Mouse (Mus musculus) heart, postnatal 10 days (tissue): ENCODE results near the gene Cxadr. TPM values are rescaled to one million over a fixed set of nuclear protein-coding genes. Genes with fewer than 3 reads are reported as not detected.

Source experiments
- DNase-seq, 2 experiments: peaks; one replicate each; pipeline ENCODE4 v3.0.0; 2021
- intact Hi-C: fragments of 180-260 bp; cut with DNase I; formaldehyde crosslinking; loops from one replicate; pipeline ENCODE4 v1.15.1; 2025
- total RNA-seq, 2 experiments: library from RNA; stranded (reverse); gene quantifications; 2 replicates each; pipeline ENCODE4 v1.2.3; 2021

Cxadr gene
- total RNA-seq, 2 experiments from 2014 or later = 41.4 to 48.1 TPM

DNA sequence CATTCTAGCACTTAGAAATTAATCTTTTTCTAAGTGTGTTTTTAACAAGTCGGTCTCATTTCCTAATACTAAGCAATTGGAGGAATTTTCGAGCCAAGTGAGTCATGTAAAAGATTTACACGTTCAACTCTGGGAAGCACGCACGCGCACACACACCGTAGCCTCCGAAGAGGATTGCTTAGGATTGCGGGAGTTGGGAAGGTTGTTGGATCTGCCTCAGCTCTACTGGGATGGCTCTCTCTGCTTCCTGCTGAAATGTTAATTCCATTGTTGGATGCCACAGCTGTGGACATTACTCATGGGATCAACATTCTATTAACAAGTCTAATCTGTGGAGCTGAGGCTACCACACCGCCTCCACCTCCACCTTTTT lies 1.4 kb downstream of the Cxadr start:
- peak; percentile 36 to 49 for DNase-seq
- intact Hi-C loops = loop anchor here (5.0 kb wide), 1 partner anchor 35 kb away; no protein-coding TSS in a partner anchor

DNA sequence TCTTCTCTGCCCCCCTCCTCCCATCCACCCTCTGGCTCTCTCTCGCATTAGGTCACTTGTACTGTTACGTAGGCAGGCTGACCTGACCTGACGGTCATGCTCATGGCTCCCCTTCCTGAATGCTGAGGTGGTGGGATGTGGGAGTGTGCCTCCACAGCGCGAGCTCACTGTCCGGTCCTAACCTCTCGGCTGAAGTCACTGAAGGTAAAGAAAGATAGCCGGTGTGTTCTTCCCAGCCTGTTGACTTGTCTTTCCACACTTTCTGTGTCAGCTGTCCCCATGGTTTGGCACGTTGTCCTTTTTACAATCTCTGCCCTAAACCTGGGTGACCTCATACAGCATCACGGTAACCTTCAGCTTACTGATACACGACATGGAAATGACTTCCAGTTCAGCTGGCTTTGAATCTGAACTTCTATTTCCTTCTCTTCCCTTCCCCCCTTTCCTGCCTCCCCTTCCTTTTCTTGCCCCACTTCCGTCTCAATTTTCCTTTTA lies 4.4 kb downstream of the Cxadr start:
- peak; percentile 30 for DNase-seq

DNA sequence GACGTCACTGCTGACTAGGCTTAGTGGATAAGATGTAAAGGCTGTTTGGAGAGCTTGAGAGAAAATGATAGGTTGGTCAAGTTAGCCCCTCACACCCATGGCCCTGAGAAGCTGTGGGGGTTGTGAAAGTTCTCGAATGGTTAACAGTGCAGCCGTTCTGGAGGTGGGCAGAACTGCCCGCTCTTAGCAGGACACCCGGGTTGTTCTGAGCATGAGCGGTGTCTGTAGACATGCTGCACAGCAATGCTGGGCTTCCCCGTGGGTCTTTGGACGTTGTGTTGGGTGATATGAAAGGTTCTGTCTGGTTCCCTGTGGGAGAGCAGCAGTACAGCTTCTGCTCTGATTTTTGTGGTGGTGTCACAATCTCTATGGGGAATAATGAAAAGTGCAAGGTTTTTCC lies 5.3 kb downstream of the Cxadr start:
- DNase-seq = no peak
- intact Hi-C loops = no loop called here

More for the DNA sequence above, 4.4 kb downstream of the Cxadr start:
- intact Hi-C loops = no loop called here

- intact Hi-C loops = no loop called here
- DNase-seq = no peak
Measured at GRCm38 (mm10) chr16:78307476-78308192, 6.3 kb downstream of the Cxadr start.

DNA sequence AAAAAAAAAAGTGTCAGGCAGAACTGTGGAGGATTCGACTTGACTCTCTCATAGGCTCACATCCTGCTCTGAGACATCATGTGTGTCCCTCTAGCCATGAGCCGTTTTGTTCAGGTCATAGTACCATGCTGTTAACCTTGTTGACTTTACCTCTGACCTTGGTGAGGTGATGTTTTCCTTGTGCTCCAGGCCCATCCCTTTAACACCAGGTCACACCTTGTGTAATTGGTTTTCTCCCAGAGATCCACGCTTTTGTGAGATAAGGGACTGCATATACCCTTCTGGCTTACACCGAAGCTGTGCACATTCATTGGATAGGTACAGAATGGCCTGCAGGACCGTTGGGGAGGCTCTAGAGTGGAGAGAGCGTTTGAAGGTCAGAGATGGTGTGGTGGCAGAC lies 8.0 kb downstream of the Cxadr start:
- intact Hi-C loops = no loop called here
- no peak for DNase-seq

GRCm38 (mm10) chr16:78313135-78313887 lies 12.0 kb downstream of the Cxadr start:
- DNase-seq = peak in 1 of 2 experiments; percentile 26
- intact Hi-C loops = no loop called here

DNA sequence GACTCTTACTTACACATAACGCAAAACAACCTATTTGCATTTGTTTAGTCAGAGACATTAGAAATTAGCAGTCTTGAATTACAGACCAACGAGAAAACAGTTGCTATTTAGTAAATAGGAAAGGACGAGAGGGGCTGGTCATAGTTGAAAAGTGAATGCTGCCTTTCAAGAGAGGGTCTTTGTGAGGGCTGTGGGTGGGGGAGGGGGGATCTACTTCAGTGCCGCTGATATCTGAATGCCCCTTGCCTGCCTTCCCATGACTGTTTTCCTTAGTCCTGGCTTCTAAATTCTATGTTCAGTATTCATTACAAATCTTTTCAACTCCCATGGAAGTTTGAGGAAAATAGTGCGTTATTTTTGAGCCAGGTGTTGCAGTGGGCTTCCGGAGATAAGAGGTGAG lies 12.7 kb downstream of the Cxadr start:
- no peak for DNase-seq
- intact Hi-C loops = no loop called here

- intact Hi-C loops = loop anchor here (1.0 kb wide), 1 partner anchor 120 kb away; no protein-coding TSS in a partner anchor
Measured at GRCm38 (mm10) chr16:78316849-78317248, 15.6 kb downstream of the Cxadr start.

GRCm38 (mm10) chr16:78317960-78318359 lies 16.7 kb downstream of the Cxadr start:
- intact Hi-C loops = loop anchor here (1.0 kb wide), 1 partner anchor 121 kb away; no protein-coding TSS in a partner anchor
- DNase-seq = peak; percentile 53 to 57

More at GRCm38 (mm10) chr16:78316849-78317248, 15.6 kb downstream of the Cxadr start:
- peak; percentile 77 to 80 for DNase-seq

- DNase-seq = no peak
- intact Hi-C loops = no loop called here
Measured at GRCm38 (mm10) chr16:78319711-78320110, 18.4 kb downstream of the Cxadr start.

GRCm38 (mm10) chr16:78321559-78321958 lies 20.3 kb downstream of the Cxadr start:
- intact Hi-C loops = no loop called here

DNA sequence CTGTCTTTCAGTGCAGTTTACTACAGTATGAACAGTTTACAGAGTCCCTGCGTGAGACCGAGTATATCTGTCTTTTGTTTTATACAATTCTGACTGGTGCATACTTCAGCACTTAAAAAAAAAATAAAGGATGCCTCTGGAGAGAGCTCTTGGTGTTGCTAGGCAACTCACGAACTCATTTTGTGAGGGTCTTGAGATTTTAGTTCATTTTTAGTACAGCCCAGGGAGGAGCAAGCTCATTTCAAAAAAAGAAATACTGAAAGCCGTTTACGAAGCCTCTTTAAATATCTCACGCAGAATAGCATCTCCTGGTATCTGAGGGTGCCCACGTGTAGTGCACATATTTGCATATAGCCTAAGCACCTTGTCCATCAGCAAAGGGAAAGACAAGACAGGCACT lies 20.9 kb downstream of the Cxadr start:
- no peak for DNase-seq
- intact Hi-C loops = no loop called here

More at GRCm38 (mm10) chr16:78321559-78321958, 20.3 kb downstream of the Cxadr start:
- no peak for DNase-seq

DNA sequence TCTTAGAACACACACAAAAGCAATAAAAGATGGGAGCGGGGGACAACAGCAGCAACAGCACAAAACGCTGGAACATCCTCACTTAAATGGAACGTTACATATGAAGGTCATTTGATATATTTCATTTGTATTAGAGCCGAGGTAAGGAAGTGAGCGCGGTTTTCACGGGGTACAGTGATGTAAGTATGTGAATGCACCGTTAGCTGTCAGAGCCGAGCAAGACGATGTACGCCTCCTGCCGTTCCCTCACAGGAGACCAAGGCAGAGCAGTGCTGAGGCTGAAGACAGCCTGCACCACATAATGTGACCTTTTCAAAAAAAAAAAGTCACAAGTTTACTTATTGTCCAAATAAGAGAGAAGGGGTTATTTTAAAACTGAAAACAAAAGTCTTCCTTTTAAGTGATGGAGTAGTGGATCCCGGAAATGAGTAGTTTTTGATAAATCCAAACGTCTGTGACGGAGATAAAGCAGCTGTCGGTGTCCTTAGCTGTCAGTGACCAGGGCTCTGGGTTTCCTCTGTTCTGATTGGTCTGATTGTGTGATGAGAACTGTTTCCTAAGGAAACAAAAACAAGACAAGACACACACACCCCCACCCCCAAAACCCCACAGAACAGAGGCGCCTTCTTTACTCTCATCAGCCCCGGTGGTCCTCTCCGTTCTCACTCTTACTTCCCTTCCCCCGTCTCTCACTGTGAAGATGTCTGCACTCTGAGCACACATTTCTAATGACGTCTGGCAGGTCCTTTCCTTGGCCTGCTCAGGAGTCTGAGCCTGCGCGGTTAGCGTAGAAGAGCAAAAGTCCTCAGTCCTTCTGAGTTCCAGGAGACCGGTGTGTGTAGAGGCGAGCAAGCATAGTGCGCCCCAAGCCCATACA lies 24.9 kb downstream of the Cxadr start:
- no peak for DNase-seq
- intact Hi-C loops = no loop called here

- intact Hi-C loops = no loop called here
- DNase-seq = no peak
Measured at GRCm38 (mm10) chr16:78327562-78327961, 26.3 kb downstream of the Cxadr start.

GRCm38 (mm10) chr16:78327999-78328398 lies 26.7 kb downstream of the Cxadr start:
- DNase-seq = no peak
- intact Hi-C loops = no loop called here

GRCm38 (mm10) chr16:78337226-78337625 lies 35.9 kb downstream of the Cxadr start:
- DNase-seq = no peak
- intact Hi-C loops = no loop called here

- intact Hi-C loops = no loop called here
- DNase-seq = no peak
Measured at GRCm38 (mm10) chr16:78341356-78341755, 40.1 kb downstream of the Cxadr start.

- DNase-seq = no peak
- intact Hi-C loops = no loop called here
Measured at GRCm38 (mm10) chr16:78342767-78343166, 41.5 kb downstream of the Cxadr start.

- intact Hi-C loops = no loop called here
- DNase-seq = no peak
Measured at GRCm38 (mm10) chr16:78343792-78344191, 42.5 kb downstream of the Cxadr start.

- intact Hi-C loops = loop anchor here (5.0 kb wide), 2 partner anchors 149 to 1219 kb away; no protein-coding TSS in a partner anchor
- no peak for DNase-seq
Measured at GRCm38 (mm10) chr16:78346662-78347327, 45.5 kb downstream of the Cxadr start.
